Mouse (Mus musculus): ENCODE measurements around the gene Olfr1219. TPM values are rescaled to one million over a fixed set of nuclear protein-coding genes. Genes with fewer than 3 reads are reported as not detected.

Gene Olfr1219
- not detected for total RNA-seq (2021)

DNA sequence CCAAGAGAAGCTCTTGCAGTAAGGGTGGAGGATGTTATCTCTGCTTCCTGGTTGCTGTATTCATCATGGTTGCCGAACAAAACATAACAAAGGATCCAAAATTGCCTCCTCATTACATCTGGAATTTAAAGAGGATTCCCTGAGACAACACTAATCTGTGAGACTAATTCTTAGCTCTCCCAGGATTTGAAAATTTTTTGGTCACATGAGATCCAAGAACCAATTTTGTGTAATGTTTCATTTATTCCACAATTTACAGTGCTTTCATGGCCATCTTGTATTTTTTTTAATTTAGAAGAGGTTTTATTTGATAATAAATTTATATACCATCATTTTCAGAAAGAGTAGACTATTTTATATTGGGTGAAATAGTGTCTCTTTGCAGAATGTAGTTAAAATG is at the start of gene Olfr1219:
Gene Olfr1219, minus strand, starts transcription at position 101 of the 400 bp plus-strand sequence.
- DNase-seq (ENCODE audit: low spot score), result no peak
- intact Hi-C loops (cut with DNase I), result no loop called here

DNA sequence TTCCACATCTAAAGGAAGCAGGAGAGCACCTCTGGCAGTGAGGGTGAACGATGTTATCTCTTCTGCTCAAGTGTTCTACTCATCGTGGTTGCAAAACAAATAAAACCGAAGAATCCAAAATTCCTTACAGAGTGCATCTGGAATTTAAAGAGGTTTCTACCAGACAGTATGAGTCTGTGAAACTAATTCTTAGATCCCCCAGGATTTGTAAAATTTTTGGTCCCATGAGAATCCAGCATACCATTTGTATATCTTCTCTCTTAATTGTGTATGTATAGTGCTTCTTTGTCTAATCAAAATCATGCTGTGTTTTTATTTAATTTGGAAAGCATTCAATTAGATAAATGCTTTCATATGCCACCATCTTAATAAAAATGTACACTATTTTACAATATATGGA is 49.6 kb upstream of the Olfr1219 start, which contains the start of gene Olfr1222:
Gene Olfr1222, minus strand, starts transcription at position 101 of the 400 bp plus-strand sequence.
- no peak for DNase-seq (ENCODE audit: low spot score)
- intact Hi-C loops (cut with DNase I), result no loop called here

DNA sequence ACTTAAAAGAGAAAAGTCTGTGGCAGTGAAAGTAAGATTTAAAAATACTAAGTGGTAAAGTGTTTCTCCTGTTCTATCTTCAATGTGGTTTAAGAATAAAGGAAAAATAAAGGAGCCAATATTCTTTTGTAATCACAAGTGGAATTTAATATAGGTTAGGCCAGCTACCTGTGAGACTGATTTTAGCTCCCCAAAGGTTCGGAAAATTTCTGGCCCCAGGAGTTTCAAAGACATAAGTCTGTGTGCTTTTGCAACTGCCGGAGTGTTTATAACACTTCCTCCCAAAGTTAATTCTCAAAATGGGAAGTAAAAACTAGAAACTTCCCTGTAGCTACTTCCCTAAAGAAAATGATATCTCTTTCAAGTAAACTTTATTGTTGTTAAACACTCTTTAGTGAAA is 33.9 kb upstream of the Olfr1219 start, which contains the start of gene Olfr1221:
Gene Olfr1221, minus strand, starts transcription at position 101 of the 400 bp plus-strand sequence.
- no peak for DNase-seq (ENCODE audit: low spot score)
- intact Hi-C loops (cut with DNase I), result no loop called here

DNA sequence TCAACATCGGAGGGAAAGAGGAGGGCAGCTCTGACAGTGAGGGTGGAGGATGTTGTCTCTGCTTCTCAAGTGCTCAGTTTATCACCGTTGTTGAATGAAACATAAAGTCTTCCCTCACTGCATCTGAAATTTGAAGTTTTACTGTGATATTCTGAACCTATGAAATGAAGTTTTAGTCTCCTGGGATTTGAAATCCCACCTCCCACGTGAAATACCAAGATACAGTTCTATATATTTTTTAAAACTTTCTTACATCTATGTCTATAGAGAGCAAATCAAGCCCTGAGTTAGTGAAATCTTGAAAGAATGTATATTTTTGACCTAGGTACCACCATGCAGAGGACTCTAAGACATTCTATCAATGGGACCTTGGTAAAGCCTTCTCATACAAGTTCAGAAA is 23.4 kb upstream of the Olfr1219 start, which contains the start of gene Olfr1220:
Gene Olfr1220, minus strand, starts transcription at position 101 of the 400 bp plus-strand sequence.
- no peak for DNase-seq (ENCODE audit: low spot score)
- intact Hi-C loops (cut with DNase I), result no loop called here

DNA sequence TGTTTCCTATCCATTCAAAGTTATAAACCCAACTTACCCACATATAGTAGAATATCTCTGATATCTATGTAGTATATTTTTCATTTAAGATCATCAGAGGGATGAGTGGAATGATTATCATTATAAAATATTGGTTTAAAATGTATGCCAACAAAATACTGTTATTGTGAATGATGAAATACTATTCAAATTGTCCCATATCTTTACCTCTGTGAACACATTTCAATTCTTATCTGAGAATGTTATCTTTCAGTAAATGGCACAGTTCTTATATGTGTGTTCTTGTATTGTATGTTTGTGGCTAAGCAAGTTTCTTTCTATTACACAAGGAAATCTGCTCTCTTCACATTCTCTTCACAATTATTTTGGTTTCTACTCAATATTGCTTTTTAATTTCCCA is 22.3 kb upstream of the Olfr1219 start:
- DNase-seq (ENCODE audit: low spot score), result no peak
- intact Hi-C loops (cut with DNase I), result no loop called here

DNA sequence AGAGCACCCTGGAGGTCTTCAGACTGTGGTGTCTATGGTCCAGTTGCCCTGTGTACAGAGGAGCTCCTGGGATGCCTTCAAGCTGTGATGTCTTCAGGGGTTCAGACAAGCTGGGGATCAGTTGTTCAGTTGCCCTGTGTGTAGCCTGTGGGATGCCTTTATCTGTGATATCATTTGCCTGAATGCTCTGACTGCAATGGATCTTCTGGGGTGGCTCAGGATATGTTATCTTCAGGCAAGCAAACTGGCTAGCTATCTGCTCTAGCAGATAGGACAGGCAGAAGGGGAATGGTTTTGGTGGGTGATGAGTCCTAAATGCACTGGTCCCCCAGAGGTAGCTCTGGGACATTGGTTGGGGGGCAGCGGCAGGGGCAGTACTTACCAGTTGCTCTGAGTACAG is 10.5 kb upstream of the Olfr1219 start:
- intact Hi-C loops (cut with DNase I), result no loop called here
- no peak for DNase-seq (ENCODE audit: low spot score)

DNA sequence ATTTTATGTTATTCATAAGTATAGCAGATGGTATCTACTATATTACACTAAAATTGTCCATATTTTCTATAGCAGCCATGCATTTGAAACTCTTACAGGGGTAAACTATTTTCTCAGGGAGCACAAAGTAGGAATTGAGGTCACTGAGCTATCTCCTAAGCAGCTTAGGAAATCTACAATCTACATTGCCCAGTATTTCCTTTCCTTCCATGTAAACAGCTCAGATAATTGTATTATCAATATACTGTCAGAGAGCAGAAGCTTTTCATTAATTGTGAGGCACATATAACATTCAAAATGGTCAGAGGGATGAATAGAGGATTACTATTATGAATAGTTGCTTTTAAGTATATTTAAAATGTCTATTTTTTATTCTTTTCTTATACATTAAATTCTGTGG is 1.8 kb downstream of the Olfr1219 start:
- DNase-seq (ENCODE audit: low spot score), result no peak
- intact Hi-C loops (cut with DNase I), result no loop called here

DNA sequence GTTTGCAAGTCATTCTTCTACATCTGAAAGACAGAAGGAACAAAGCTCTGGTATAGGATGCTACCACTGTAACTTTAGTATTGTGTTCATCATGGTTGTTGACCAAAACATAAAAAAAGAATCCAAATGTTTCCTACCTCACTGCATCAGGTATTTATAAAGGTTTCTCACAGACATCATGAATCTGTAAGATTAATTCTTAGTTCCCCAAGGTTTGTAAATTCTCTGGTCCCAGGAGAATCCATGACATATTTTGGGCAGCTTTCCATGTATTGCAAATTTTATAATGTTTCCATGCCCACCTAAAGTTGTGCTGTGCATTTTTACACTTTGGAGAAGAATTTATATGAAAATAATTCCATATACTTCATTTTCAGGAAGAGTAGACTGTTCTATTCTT is 22.2 kb downstream of the Olfr1219 start, which contains the start of gene Olfr1218:
Gene Olfr1218, minus strand, starts transcription at position 101 of the 400 bp plus-strand sequence.
- no peak for DNase-seq (ENCODE audit: low spot score)
- intact Hi-C loops (cut with DNase I), result no loop called here

DNA sequence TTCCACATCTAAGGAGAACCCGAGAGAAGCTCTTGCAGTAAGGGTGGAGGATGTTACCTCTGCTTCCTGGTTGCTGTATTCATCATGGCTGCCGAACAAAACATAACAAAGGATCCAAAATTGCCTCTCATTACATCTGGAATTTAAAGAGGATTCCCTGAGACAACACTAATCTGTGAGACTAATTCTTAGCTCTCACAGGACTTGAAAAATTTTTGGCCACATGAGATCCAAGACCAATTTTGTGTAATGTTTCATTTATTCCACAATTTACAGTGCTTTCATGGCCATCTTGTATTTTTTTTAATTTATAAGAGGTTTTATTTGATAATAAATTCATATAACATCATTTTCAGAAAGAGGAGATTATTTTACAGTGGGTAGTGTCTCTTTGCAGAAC is 51.3 kb downstream of the Olfr1219 start, which contains the start of gene Olfr1217:
Gene Olfr1217, minus strand, starts transcription at position 101 of the 400 bp plus-strand sequence.
- intact Hi-C loops (cut with DNase I), result no loop called here

More for the DNA sequence above, 51.3 kb downstream of the Olfr1219 start, which contains the start of gene Olfr1217:
- DNase-seq (ENCODE audit: low spot score), result no peak

Other genes starting within 250 kb of the Olfr1219 start
- not detected for gene Olfr1204, start 234.2 kb downstream of the Olfr1219 start, total RNA-seq (2021)
- gene Olfr1206, start 220.3 kb downstream of the Olfr1219 start, total RNA-seq (2021), result not detected
- not detected for gene Olfr1208, start 181.2 kb downstream of the Olfr1219 start, total RNA-seq (2021)
- gene Olfr1209, start 168.4 kb downstream of the Olfr1219 start, total RNA-seq (2021), result not detected
- not detected for gene Olfr1211, start 145.4 kb downstream of the Olfr1219 start, total RNA-seq (2021)
- not detected for gene Olfr1212, start 129.5 kb downstream of the Olfr1219 start, total RNA-seq (2021)
- not detected for gene Gm13762, start 103.2 kb downstream of the Olfr1219 start, total RNA-seq (2021)
- gene Olfr1214, start 90.9 kb downstream of the Olfr1219 start, total RNA-seq (2021), result not detected
- not detected for gene Olfr1215, start 76.5 kb downstream of the Olfr1219 start, total RNA-seq (2021)
- gene Olfr1216, start 65.2 kb downstream of the Olfr1219 start, total RNA-seq (2021), result not detected
- not detected for gene Olfr1217, start 51.4 kb downstream of the Olfr1219 start, total RNA-seq (2021)
- not detected for gene Olfr1218, start 22.3 kb downstream of the Olfr1219 start, total RNA-seq (2021)
- not detected for gene Olfr1220, start 23.3 kb upstream of the Olfr1219 start, total RNA-seq (2021)
- gene Olfr1221, start 33.8 kb upstream of the Olfr1219 start, total RNA-seq (2021), result not detected
- not detected for gene Olfr1222, start 49.5 kb upstream of the Olfr1219 start, total RNA-seq (2021)
- gene Olfr1223, start 68.0 kb upstream of the Olfr1219 start, total RNA-seq (2021), result not detected
- gene Olfr1224-ps1, start 80.6 kb upstream of the Olfr1219 start, total RNA-seq (2021), result not detected
- gene Olfr1225, start 91.2 kb upstream of the Olfr1219 start, total RNA-seq (2021), result not detected
- not detected for gene Olfr1226, start 116.5 kb upstream of the Olfr1219 start, total RNA-seq (2021)
- not detected for gene Olfr1228, start 170.5 kb upstream of the Olfr1219 start, total RNA-seq (2021)
- not detected for gene Olfr1229, start 204.5 kb upstream of the Olfr1219 start, total RNA-seq (2021)
- gene Olfr1230, start 213.8 kb upstream of the Olfr1219 start, total RNA-seq (2021), result not detected
- gene Olfr1231, start 223.6 kb upstream of the Olfr1219 start, total RNA-seq (2021), result not detected
- not detected for gene Olfr1232, start 246.2 kb upstream of the Olfr1219 start, total RNA-seq (2021)

All from heart, postnatal 25 days (tissue).